Mouse (Mus musculus): ENCODE measurements around the gene Dnajc4.

DNA sequence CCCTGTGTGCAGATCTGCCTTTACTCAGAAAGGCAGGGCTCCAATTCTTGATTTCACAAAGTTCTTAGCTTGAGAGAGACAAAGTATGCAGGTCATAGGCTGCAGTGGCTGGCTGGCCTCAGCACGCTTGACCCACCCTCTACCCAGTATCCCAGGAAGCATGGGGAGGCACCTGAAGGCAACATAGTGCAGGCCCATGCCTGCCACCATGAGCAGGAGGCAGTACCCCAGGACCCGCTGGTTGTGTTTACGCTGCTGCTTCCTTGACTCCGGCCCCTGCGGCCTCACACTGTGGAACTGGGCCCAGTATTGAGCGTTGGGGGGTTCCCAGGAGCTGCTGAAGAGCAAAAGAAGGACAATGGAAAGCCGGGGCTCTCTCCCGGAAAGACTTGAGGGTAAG lies 3.1 kb downstream of the Dnajc4 start:
- no peak for TF ChIP-seq CTCF (IDR thresholded peaks at IDR 0.05; ENCODE audit: borderline replicate concordance, control insufficient read depth, extremely low read depth, insufficient read depth, low read length, poor library complexity)
- TF ChIP-seq POLR2A (IDR thresholded peaks at IDR 0.05; ENCODE audit: control insufficient read depth, extremely low read depth, insufficient read depth, low read length, poor library complexity): no peak

All from thymus, adult 2 months (tissue).